Mouse (Mus musculus) myocyte (in vitro differentiated cells): Measurements from ENCODE around the gene Traf6. TPM values are rescaled to one million over a fixed set of nuclear protein-coding genes. Genes with fewer than 3 reads are reported as not detected.
"Not testable (repeated sequence)": the region's sequence is repeated elsewhere in the genome, so short reads cannot be mapped to it uniquely, and the experiment has no call there.

Experiments
- H3K27me3 ChIP-seq: one replicate; pipeline ENCODE4 v1.6.1; 2011; ENCODE audit not compliant: control insufficient read depth, insufficient read depth, insufficient read length
- H3K36me3 ChIP-seq: one replicate; pipeline ENCODE4 v1.6.1; 2011; ENCODE audit not compliant: control insufficient read depth, insufficient read depth
- H3K4me2 ChIP-seq: one replicate; pipeline ENCODE4 v1.6.1; 2011; ENCODE audit warnings: low read depth, control low read depth
- H3K4me3 ChIP-seq: one replicate; pipeline ENCODE4 v1.5.1; 2011; ENCODE audit warnings: mild to moderate bottlenecking, control low read depth, moderate library complexity
- H3K79me2 ChIP-seq: one replicate; pipeline ENCODE4 v1.6.1; 2011; ENCODE audit not compliant: control insufficient read depth, insufficient read depth
- H3ac ChIP-seq: one replicate; pipeline ENCODE4 v1.6.1; 2011; ENCODE audit not compliant: control insufficient read depth, insufficient read length
- CEBPB ChIP-seq: IDR thresholded peaks from 2 replicates; pipeline ENCODE4 v1.6.1; 2011; ENCODE audit warnings: mild to moderate bottlenecking, moderate library complexity; ENCODE audit not compliant: poor library complexity, insufficient read depth, severe bottlenecking
- E2F4 ChIP-seq: IDR thresholded peaks from one replicate; pipeline ENCODE4 v1.6.1; 2011; ENCODE audit warnings: mild to moderate bottlenecking, control low read depth, moderate library complexity; ENCODE audit not compliant: insufficient read depth
- MAX ChIP-seq: IDR thresholded peaks from one replicate; pipeline ENCODE4 v1.6.1; 2011; ENCODE audit warnings: low read depth, mild to moderate bottlenecking, control low read depth
- MYOD1 ChIP-seq, 3 experiments: IDR thresholded peaks; one replicate each; pipeline ENCODE4 v1.6.1; 2011; ENCODE audit warnings: control low read depth in 2 of 3, low read depth in 2 of 3, mild to moderate bottlenecking in 2 of 3, moderate library complexity in 1 of 3; ENCODE audit not compliant: insufficient read length in 2 of 3, control insufficient read depth in 1 of 3
- MYOG ChIP-seq, 3 experiments: IDR thresholded peaks; one replicate each; pipeline ENCODE4 v1.6.1; 2011; ENCODE audit warnings: control low read depth in 2 of 3, low read depth in 2 of 3, mild to moderate bottlenecking in 2 of 3; ENCODE audit not compliant: insufficient read length in 2 of 3, control insufficient read depth in 1 of 3, insufficient read depth in 1 of 3
- POLR2A ChIP-seq: IDR thresholded peaks from one replicate; pipeline ENCODE4 v1.6.1; 2011; ENCODE audit warnings: low read depth, mild to moderate bottlenecking, control low read depth, moderate library complexity; ENCODE audit not compliant: insufficient read length
- POLR2AphosphoS2 ChIP-seq: IDR thresholded peaks from one replicate; pipeline ENCODE4 v1.6.1; 2011; ENCODE audit warnings: low read depth, control low read depth; ENCODE audit not compliant: insufficient read length
- REST ChIP-seq: IDR thresholded peaks from one replicate; pipeline ENCODE4 v1.6.1; 2011; ENCODE audit warnings: mild to moderate bottlenecking, control low read depth, moderate library complexity; ENCODE audit not compliant: insufficient read depth, insufficient read length
- SRF ChIP-seq: IDR thresholded peaks from one replicate; pipeline ENCODE4 v1.6.1; 2011; ENCODE audit warnings: low read depth; ENCODE audit not compliant: control insufficient read depth, insufficient read length
- TCF12 ChIP-seq: IDR thresholded peaks from one replicate; pipeline ENCODE4 v1.6.1; 2011; ENCODE audit warnings: mild to moderate bottlenecking, control low read depth; ENCODE audit not compliant: poor library complexity, insufficient read depth, severe bottlenecking
- TCF3 ChIP-seq: IDR thresholded peaks from one replicate; pipeline ENCODE4 v1.6.1; 2011; ENCODE audit warnings: low read depth, control low read depth; ENCODE audit not compliant: insufficient read length
- USF1 ChIP-seq: IDR thresholded peaks from one replicate; pipeline ENCODE4 v1.6.1; 2011; ENCODE audit warnings: low read depth, mild to moderate bottlenecking, control low read depth, moderate library complexity
- polyA plus RNA-seq: library from polyadenylated mRNA; unstranded; fragments of >200 nt; fragmentation: generic; extraction: Trizol; gene quantifications from one replicate; pipeline ENCODE4 v1.2.1, GENCODE M21; 2012; ENCODE audit warnings: missing spikeins

Traf6 gene
- polyA plus RNA-seq, 1 experiment: 5.4 TPM

DNA sequence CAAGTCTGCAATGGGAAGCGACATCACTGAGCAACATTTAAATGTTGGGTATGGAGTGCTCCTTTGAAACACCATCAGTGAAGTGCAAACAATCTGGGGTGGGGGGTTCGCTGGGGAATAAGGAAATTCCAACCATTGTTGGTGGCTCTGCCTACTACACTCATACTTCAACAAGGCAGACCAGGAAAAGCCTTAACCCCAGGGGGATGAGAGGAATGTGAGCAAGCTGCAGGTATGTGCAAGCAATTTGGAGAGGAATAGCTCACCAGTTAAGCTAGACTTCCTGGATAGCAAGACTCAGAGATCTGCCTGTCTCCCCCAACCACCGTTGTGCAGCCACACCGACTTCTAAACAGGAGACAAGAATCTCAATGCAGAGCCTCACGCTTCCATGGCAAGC, 61.7 kb downstream of the Traf6 start:
- no peak for TF ChIP-seq TCF3
- no peak for TF ChIP-seq REST
- TF ChIP-seq TCF12: no peak
- no peak for TF ChIP-seq MYOD1 (IDR thresholded peaks at IDR 0.05; ENCODE audit: control insufficient read depth in 1 of 3, insufficient read length in 2 of 3, low read depth in 2 of 3)
- no peak for TF ChIP-seq MYOG (IDR thresholded peaks at IDR 0.05; ENCODE audit: control insufficient read depth in 1 of 3, insufficient read depth in 1 of 3, insufficient read length in 2 of 3, low read depth in 2 of 3)
- no peak for TF ChIP-seq POLR2AphosphoS2
- no peak for TF ChIP-seq USF1
- TF ChIP-seq MAX: no peak
- TF ChIP-seq CEBPB: no peak
- TF ChIP-seq SRF: no peak
- no peak for TF ChIP-seq E2F4
- no peak for TF ChIP-seq POLR2A
- no peaks in the 10 kb centered on the region for H3K27me3 ChIP-seq
- no peak overlapping the region for H3K4me3 ChIP-seq
- no peaks in the 10 kb centered on the region for H3K36me3 ChIP-seq
- H3K4me2 ChIP-seq: no peak overlapping the region
- H3ac ChIP-seq: no peak overlapping the region
- H3K79me2 ChIP-seq: no peaks in the 10 kb centered on the region

DNA sequence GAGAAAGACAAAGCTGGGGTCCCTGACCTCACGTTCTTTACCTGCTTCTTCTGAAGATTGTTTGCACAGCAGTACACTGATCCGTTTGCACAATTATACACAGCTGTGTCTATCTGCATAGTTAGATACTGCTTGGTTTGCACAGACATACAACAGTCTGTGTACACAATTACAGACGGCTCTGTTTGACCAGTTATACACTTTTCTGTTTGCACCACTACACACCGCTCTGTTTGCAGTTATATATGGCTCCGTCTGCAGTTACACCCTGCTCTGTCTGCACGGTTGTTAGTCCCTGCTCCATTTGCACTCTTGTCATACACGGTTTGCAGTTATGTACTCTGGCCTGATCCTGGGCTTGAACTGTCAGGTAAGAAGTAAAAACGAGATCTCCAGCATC, 63.4 kb downstream of the Traf6 start:
- Histone ChIP-seq H3K36me3 (no peaks in the 10 kb centered on the region), H3K79me2 (no peaks in the 10 kb centered on the region), H3K4me2 (no peak overlapping the region), H3K27me3 (no peaks in the 10 kb centered on the region), H3ac (no peak overlapping the region), H3K4me3 (no peak overlapping the region)
- no peak for TF ChIP-seq MYOD1 (IDR thresholded peaks at IDR 0.05; ENCODE audit: control insufficient read depth in 1 of 3, insufficient read length in 2 of 3, low read depth in 2 of 3)
- no peak for TF ChIP-seq USF1
- no peak for TF ChIP-seq REST
- no peak for TF ChIP-seq E2F4
- TF ChIP-seq MYOG (IDR thresholded peaks at IDR 0.05; ENCODE audit: control insufficient read depth in 1 of 3, insufficient read depth in 1 of 3, insufficient read length in 2 of 3, low read depth in 2 of 3): no peak
- TF ChIP-seq MAX: no peak
- no peak for TF ChIP-seq TCF12
- TF ChIP-seq SRF: no peak
- TF ChIP-seq POLR2A: no peak
- no peak for TF ChIP-seq POLR2AphosphoS2
- no peak for TF ChIP-seq TCF3

DNA sequence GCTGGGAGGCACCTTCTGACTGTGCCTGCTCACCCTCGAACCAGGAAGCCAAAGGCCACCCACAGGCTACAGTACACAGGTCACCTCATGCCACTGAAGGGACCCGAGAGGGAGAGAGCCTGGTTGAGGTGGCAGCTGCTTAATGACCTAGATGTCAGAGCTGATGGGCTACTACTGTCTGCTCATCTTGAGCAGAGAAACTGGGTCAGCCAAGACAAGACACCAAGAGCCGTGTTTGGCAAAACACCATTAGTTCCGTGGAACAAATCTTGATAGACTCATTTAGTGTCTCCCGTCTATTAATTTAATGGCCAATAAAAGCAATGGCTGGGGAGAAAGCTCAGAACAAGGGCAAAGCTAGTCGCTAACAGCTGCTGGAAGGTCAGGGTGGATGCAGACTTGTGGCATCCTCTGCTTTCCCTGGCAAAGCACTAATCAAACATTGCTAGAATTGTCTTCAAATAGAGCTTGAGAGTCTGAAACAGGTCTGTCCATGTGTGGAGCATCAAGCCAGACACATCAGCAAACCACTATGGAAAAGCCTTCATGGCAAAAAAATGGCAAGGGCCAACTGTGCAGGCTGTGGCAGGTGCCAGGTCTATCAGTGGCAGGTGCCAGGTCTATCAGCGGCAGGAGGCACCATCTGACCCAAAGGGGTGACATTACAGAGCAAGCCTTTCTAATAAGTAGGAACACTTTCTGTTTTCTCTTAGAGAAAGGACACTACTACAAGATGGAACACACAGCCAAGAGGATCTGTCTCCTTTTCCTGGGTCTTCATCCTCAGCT, 64.0 kb downstream of the Traf6 start:
- Histone ChIP-seq H3K27me3 (no peaks in the 10 kb centered on the region), H3ac (no peak overlapping the region), H3K4me3 (no peak overlapping the region), H3K79me2 (no peaks in the 10 kb centered on the region), H3K4me2 (no peak overlapping the region), H3K36me3 (no peaks in the 10 kb centered on the region)
- TF ChIP-seq MYOD1 (IDR thresholded peaks at IDR 0.05; ENCODE audit: control insufficient read depth in 1 of 3, insufficient read length in 2 of 3, low read depth in 2 of 3): no peak
- TF ChIP-seq TCF3: no peak
- TF ChIP-seq POLR2AphosphoS2: no peak
- no peak for TF ChIP-seq SRF
- no peak for TF ChIP-seq CEBPB
- TF ChIP-seq USF1: no peak
- no peak for TF ChIP-seq MYOG (IDR thresholded peaks at IDR 0.05; ENCODE audit: control insufficient read depth in 1 of 3, insufficient read depth in 1 of 3, insufficient read length in 2 of 3, low read depth in 2 of 3)
- no peak for TF ChIP-seq E2F4
- no peak for TF ChIP-seq POLR2A
- no peak for TF ChIP-seq REST
- no peak for TF ChIP-seq MAX
- TF ChIP-seq TCF12: no peak

DNA sequence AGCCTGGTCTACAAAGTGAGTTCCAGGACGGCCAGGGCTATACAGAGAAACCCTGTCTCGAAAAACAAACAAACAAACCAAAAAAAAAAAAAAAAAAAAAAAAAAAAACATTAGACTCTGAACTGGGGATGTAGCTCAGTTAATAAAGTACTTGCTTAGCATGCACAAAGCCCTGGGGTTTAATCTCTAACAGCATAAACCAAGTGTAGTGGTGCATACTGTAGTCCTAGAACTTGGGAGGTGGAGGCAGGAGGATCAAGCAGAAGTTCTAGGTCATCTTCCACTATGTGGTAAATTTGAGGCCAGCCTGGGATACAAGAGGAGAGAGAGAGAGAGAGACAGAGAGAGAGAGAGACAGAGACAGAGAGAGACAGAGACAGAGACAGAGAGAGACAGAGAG, 67.4 kb downstream of the Traf6 start:
- H3K4me3 ChIP-seq, H3ac ChIP-seq, H3K79me2 ChIP-seq, H3K4me2 ChIP-seq, H3K36me3 ChIP-seq, H3K27me3 ChIP-seq: not testable (repeated sequence)

DNA sequence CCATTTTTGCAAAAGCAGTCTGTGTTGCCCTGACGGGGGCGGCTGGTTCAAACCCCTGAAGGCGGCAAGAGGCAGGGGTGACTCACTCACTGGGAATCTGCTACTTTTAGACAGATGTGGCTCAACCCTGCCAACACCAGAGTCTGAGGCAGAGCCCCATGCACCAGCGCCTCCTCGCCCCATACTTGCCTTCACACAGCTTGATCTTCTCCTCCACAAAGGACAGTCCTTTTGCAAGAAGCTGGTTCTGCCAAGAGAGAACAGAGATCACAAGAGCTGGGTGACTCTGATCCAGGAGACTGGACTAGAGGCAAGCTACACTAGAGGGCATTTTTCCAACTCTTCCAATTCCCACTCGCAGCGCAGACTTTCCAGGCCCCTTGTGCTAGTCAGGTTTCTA, 68.3 kb downstream of the Traf6 start:
- H3K36me3 ChIP-seq: no peaks in the 10 kb centered on the region
- no peak overlapping the region for H3K4me2 ChIP-seq
- H3ac ChIP-seq: no peak overlapping the region
- no peaks in the 10 kb centered on the region for H3K79me2 ChIP-seq
- H3K27me3 ChIP-seq: no peaks in the 10 kb centered on the region
- H3K4me3 ChIP-seq: no peak overlapping the region
- TF ChIP-seq MAX (no peak), TCF3 (no peak), TCF12 (no peak), MYOD1 (IDR thresholded peaks at IDR 0.05; ENCODE audit: control insufficient read depth in 1 of 3, insufficient read length in 2 of 3, low read depth in 2 of 3) (no peak), CEBPB (no peak), MYOG (IDR thresholded peaks at IDR 0.05; ENCODE audit: control insufficient read depth in 1 of 3, insufficient read depth in 1 of 3, insufficient read length in 2 of 3, low read depth in 2 of 3) (no peak), REST (no peak), POLR2A (no peak), E2F4 (no peak), USF1 (no peak), SRF (no peak), POLR2AphosphoS2 (no peak)

Other genes starting within 250 kb of the Traf6 start
- gene Rag2, start 53.7 kb upstream of the Traf6 start, polyA plus RNA-seq: not detected
- gene Rag1, start 28.9 kb upstream of the Traf6 start, polyA plus RNA-seq: not detected
- gene B230118H07Rik, start 28.9 kb upstream of the Traf6 start, polyA plus RNA-seq: 18.1 TPM
- 0.06 TPM for gene Prr5l, start 204.6 kb downstream of the Traf6 start, polyA plus RNA-seq
- 46.2 TPM for gene Commd9, start 207.8 kb downstream of the Traf6 start, polyA plus RNA-seq